Mouse (Mus musculus) cortical plate, adult 2 months (tissue): ENCODE measurements at regions not wholly inside any gene's neighbourhood (a gene's known extent, or its start where the extent isn't known, plus 50 kb on each side); places are given as distances from the start of the nearest gene placed in this dataset.

ENCODE experiments used
- CTCF ChIP-seq: fragments of 200-500 bp; IDR thresholded peaks from 2 replicates; pipeline ENCODE4 v1.5.1; 2011; ENCODE audit warnings: mild to moderate bottlenecking, control low read depth, low read length; ENCODE audit not compliant: insufficient read depth; ENCODE audit errors: extremely low read depth
- POLR2A ChIP-seq: fragments of 200-500 bp; IDR thresholded peaks from 2 replicates; pipeline ENCODE4 v1.6.1; 2011; ENCODE audit warnings: mild to moderate bottlenecking, low read length, control low read depth; ENCODE audit not compliant: insufficient read depth; ENCODE audit errors: extremely low read depth

DNA sequence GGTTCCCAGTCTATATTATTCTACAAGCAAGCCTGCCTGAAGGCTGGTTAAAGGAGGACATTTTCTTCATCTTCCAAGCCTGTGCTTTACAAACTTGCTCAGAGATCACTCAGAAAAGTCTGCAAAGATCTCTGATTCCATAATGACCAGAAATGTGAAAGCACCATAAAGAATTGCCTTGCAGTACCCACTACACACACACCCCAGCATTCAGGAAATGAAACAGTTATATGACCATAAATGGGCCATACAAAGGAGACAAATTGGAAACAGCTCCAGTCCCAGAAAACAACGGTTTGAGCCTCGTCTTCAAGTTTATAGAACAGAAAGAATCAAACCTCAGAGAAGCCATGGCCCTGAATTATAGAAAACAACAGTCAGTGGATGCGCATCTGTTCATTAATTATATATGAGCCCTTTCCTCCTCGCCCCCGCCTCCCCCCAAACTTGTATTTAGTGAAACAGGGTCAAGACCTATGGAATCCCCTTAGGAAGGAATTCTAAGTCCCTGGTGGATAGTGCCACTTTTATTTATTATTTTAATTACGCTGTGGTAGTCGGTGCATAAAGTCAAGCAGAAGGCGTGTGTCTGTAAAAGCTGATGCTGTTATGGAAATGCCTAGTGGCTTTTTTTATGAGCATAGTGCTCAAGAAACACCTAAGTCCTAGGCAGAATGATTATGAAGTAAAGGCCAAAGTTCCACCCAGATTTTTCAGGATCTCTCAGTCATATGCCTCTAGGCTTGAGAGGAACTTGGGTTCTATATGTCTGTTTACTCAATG is 266.6 kb upstream of the Ldb2 start:
- TF ChIP-seq POLR2A: no peak
- TF ChIP-seq CTCF: no peak
